Mouse (Mus musculus): ENCODE results near the gene Serpinb9f.
"Not testable (repeated sequence)": the region's sequence is repeated elsewhere in the genome, so short reads cannot be mapped to it uniquely, and the experiment has no call there.

The Serpinb9f gene

GRCm38 (mm10) chr13:33323777-33324176 lies at the start of gene Serpinb9f:
Serpinb9f (plus strand) TSS chr13:33324077.
- DNase-seq: not testable (repeated sequence)

- peak in 1 of 2 experiments; percentile 17 for DNase-seq
Observed at GRCm38 (mm10) chr13:33308631-33309030, 15.2 kb upstream of the Serpinb9f start.

GRCm38 (mm10) chr13:33356666-33357065 lies 32.8 kb downstream of the Serpinb9f start:
- DNase-seq: not testable (repeated sequence)

Data from kidney, postnatal 25 days (tissue).